Mouse (Mus musculus): Measurements from ENCODE around the gene Naa38. TPM values are rescaled to one million over a fixed set of nuclear protein-coding genes. Genes with fewer than 3 reads are reported as not detected.
A peak's percentile ranks its signal among the peaks of the same experiment; 100 is the strongest.

Gene Naa38
- total RNA-seq, 2 experiments from 2014 or later = 94.0 to 113 TPM

DNA sequence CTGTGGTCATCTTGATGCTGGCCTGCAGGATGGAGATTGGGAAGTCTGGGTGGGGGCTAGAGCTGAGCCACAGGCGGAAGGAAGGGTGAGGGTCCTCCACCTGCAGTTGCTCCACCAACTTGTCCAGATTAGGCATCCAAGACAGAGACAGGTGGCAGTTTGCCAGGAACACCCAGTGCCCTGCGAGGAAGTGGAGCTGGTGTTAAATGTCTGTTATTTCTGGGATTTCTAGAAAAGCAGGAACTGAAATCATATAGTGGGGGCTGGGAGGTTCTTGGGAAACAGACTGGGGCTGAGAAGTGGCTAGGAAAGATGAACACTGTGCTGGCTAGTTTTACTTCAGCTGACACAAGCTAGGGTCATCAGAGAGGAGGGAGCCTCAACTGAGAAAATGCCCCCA is 34.0 kb downstream of the Naa38 start:
- no peak overlapping the region for H3K4me3 ChIP-seq
- H3K27ac ChIP-seq = no peak overlapping the region
- no peak for TF ChIP-seq CTCF (IDR thresholded peaks at IDR 0.05)
- intact Hi-C loops (cut with DNase I) = no loop called here
- no peak for DNase-seq (ENCODE audit: extremely low spot score in 1 of 2, low spot score in 2 of 2)

DNA sequence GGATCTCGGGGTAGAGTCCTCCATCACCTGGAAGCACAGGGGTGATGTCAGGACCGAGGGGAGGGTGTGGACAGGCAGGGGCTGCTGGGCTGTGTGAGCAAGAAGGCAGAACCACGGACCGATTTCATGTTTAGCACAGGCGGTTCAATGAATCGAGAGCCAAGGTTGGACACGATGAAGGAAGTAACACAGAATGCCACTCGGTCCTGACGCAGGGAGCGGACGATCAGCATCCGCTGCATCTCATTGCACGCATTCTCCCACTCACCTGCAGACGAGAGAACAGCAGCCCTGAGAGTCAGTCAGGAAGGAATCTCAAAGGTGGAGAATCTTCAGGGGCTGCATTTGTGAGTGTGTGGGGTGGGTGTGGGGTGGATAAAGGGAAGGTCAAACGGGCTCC is 35.3 kb downstream of the Naa38 start:
- no peak for DNase-seq (ENCODE audit: extremely low spot score in 1 of 2, low spot score in 2 of 2)
- intact Hi-C loops (cut with DNase I) = no loop called here
- no peak for TF ChIP-seq CTCF (IDR thresholded peaks at IDR 0.05)
- Histone ChIP-seq H3K27ac (no peak overlapping the region), H3K4me3 (no peak overlapping the region)

DNA sequence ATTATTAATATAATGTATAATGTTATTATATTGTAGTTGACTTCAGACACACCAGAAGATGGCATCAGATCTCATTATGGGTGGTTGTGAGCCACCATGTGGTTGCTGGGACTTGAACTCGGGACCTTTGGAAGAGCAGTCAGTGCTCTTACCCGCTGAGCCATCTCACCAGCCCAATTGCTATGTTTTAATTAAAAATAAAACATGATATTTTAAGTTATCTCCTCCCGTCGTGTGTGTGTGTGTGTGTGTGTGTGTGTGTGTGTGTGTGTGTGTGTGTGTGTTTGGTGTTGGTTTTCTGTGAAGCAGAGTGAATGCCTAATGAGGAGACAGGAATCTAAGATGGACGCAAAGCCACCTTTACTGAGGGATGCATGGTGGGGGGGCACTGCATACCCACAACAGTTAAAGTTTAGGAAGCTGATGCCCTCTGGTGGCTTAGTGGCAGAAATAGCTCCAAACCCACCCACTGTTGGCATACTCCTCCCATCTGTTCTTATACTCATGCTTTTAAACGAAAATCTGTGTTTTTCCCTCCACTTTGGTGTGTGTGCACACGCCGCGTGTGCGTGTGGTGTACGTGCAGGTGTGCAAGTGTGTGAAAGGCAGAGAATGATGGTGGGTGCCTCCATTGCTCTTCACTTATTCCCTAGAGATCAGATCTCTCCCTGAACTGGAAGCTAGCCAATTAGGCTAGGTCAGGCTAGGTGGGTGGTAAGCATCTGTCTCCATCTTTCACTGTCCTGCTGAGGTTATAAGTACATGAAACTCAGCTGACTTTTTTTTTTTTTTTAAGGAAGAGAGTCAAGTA is 36.7 kb downstream of the Naa38 start:
- intact Hi-C loops (cut with DNase I) = loop anchor here (1.0 to 2.0 kb wide), 2 partner anchors 31 to 83 kb away; no protein-coding TSS in a partner anchor

DNA sequence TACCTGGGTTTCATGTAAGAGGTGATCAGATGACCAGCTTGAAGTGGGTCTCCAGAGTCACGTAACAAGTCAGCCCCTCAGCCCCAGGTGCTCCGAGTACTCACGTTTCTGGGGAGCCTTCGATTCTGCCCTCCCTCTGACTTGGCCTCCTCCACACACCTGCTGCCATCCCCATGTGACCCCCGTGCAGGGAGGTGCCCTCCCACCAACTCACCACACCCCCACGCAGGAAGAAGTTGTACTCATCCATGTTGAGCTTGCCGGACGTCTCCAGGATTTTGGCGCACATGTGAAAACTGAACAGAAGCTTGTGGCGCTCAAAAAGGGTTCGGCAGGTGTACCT is 37.3 kb downstream of the Naa38 start:
- H3K27ac ChIP-seq = no peak overlapping the region

More for the DNA sequence above, 36.7 kb downstream of the Naa38 start:
- Histone ChIP-seq H3K27ac (no peak overlapping the region), H3K4me3 (no peak overlapping the region)
- TF ChIP-seq CTCF (IDR thresholded peaks at IDR 0.05) = peak; percentile 69
- DNase-seq (ENCODE audit: extremely low spot score in 1 of 2, low spot score in 2 of 2) = peak; percentile 56 to 70

DNA sequence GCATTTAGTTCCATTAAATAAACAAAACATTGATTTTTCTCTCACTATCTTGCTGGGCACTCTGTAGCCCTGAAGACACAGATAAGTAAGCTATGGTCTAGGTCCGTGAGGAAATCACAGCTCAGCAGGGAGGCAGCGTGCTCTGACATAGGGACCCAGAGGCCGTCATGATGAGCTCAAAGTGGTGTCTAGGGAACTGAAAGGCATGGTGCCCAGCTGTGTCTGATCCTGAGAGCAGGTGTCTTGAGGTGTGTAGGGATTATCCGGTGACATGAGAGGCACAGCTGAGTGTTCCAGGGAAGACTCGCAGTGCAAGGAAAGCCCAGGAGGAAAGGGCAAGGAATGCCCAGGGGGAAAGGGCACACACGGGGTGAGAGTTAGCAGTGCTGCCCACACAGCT is 37.9 kb downstream of the Naa38 start:
- no peak for TF ChIP-seq CTCF (IDR thresholded peaks at IDR 0.05)
- intact Hi-C loops (cut with DNase I) = loop anchor here (2.0 kb wide), 1 partner anchor 82 kb away; no protein-coding TSS in a partner anchor
- H3K27ac ChIP-seq = no peak overlapping the region

More for the DNA sequence above, 37.3 kb downstream of the Naa38 start:
- intact Hi-C loops (cut with DNase I) = loop anchor here (1.0 to 2.0 kb wide), 2 partner anchors 31 to 82 kb away; no protein-coding TSS in a partner anchor
- no peak for TF ChIP-seq CTCF (IDR thresholded peaks at IDR 0.05)
- no peak for DNase-seq (ENCODE audit: extremely low spot score in 1 of 2, low spot score in 2 of 2)
- no peak overlapping the region for H3K4me3 ChIP-seq

DNA sequence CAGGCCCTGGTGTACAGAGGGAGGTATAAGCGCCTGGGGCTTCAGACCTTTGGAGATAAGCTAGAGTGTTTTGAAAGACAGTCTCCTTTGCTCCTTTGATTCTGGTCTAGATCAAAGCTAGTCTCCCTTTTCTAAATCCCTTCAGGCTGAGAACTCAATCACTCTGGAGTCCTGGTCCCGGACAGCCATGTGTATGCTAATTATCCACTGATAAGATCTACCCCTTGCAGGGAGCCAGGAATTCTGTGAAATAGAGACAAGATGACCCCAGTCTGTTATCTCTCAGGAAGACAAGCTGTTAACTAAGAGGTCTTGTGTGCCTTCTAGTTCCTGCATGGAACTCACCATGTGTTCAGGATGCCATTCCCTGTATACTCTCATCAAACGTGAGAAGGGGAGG is 42.0 kb downstream of the Naa38 start:
- no peak for DNase-seq (ENCODE audit: extremely low spot score in 1 of 2, low spot score in 2 of 2)
- intact Hi-C loops (cut with DNase I) = loop anchor here (5.0 kb wide), 1 partner anchor 65 kb away; no protein-coding TSS in a partner anchor
- no peak overlapping the region for H3K4me3 ChIP-seq
- no peak for TF ChIP-seq CTCF (IDR thresholded peaks at IDR 0.05)
- H3K27ac ChIP-seq = no peak overlapping the region

More for the DNA sequence above, 37.9 kb downstream of the Naa38 start:
- DNase-seq (ENCODE audit: extremely low spot score in 1 of 2, low spot score in 2 of 2) = no peak
- H3K4me3 ChIP-seq = no peak overlapping the region

DNA sequence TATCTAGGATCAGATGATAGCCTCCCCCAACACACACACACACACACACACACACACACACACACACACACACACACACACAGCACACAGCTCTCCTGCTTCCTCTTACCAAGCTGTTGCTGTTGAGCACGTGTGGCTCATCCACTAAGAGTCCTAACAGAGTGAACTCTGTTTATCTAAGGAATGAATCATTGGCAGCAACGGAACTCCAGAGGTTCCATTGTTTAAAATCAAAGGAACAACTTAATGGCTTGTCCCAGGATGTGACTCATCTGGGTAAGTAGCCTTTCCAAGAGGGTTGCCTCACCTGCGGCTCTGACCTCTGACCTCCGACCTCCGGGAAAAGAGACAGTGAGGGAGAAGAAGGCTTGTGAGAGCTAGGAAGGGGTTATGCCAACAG is 48.0 kb downstream of the Naa38 start:
- TF ChIP-seq CTCF (IDR thresholded peaks at IDR 0.05) = no peak
- H3K27ac ChIP-seq = no peak overlapping the region
- DNase-seq (ENCODE audit: extremely low spot score in 1 of 2, low spot score in 2 of 2) = no peak
- no peak overlapping the region for H3K4me3 ChIP-seq
- intact Hi-C loops (cut with DNase I) = no loop called here

Other genes with a start within 250 kb of the Naa38 start
- gene Alox12b, start 238.5 kb upstream of the Naa38 start, total RNA-seq (2021) = 1 to 10 TPM; 8.7 to 9.8 TPM
- gene Alox8, start 197.6 kb upstream of the Naa38 start, total RNA-seq (2021) = 1 to 10 TPM; 6.1 to 6.4 TPM
- gene Gucy2e, start 158.5 kb upstream of the Naa38 start, total RNA-seq (2021) = 1 to 10 TPM; 1.0 to 1.3 TPM
- gene Cntrob, start 71.7 kb upstream of the Naa38 start, total RNA-seq (2021) = 10 to 100 TPM; 19.2 to 27.1 TPM
- gene Trappc1, start 71.5 kb upstream of the Naa38 start, total RNA-seq (2021) = 10 to 100 TPM; 58.8 to 60.1 TPM
- gene Kcnab3, start 69.2 kb upstream of the Naa38 start, total RNA-seq (2021) = 10 to 100 TPM; 95.5 to 95.8 TPM
- 100 to 1,000 TPM; 170 to 181 TPM for gene Rnf227, start 55.0 kb upstream of the Naa38 start, total RNA-seq (2021)
- 100 to 1,000 TPM; 406 to 416 TPM for gene Chd3, start 26.1 kb upstream of the Naa38 start, total RNA-seq (2021)
- gene Cyb5d1, start 144 bp downstream of the Naa38 start, total RNA-seq (2021) = 10 to 100 TPM; 40.7 to 45.6 TPM
- 1 to 10 TPM; 2.9 to 3.8 TPM for gene Tmem88, start 2.7 kb downstream of the Naa38 start, total RNA-seq (2021)
- gene Kdm6b, start 18.2 kb downstream of the Naa38 start, total RNA-seq (2021) = 10 to 100 TPM; 31.1 to 45.3 TPM
- 1 to 10 TPM; 2.7 to 3.7 TPM for gene Dnah2, start 153.6 kb downstream of the Naa38 start, total RNA-seq (2021)
- 10 to 100 TPM; 46.6 to 63.0 TPM for gene Efnb3, start 164.7 kb downstream of the Naa38 start, total RNA-seq (2021)
- 10 to 100 TPM in 1 of 2 experiments, 1 to 10 TPM in 1; 7.6 to 10.5 TPM for gene Wrap53, start 184.8 kb downstream of the Naa38 start, total RNA-seq (2021)
- 10 to 100 TPM; 23.7 TPM for gene Trp53, start 184.9 kb downstream of the Naa38 start, total RNA-seq (2021)
- 100 to 1,000 TPM; 411 to 429 TPM for gene Atp1b2, start 210.5 kb downstream of the Naa38 start, total RNA-seq (2021)
- not detected for gene Shbg, start 222.4 kb downstream of the Naa38 start, total RNA-seq (2021)
- gene Sat2, start 226.5 kb downstream of the Naa38 start, total RNA-seq (2021) = 10 to 100 TPM in 1 of 2 experiments, 1 to 10 TPM in 1; 9.9 to 13.7 TPM
- 100 to 1,000 TPM; 146 TPM for gene Fxr2, start 237.5 kb downstream of the Naa38 start, total RNA-seq (2021)

Data from left cerebral cortex, adult 2 months (tissue).